Mouse (Mus musculus): Measurements from ENCODE around the gene Ttc29.

GRCm38 (mm10) chr8:78289374-78289971 is 76.4 kb downstream of the Ttc29 start:
- no peak for TF ChIP-seq CTCF (conservative IDR thresholded peaks at IDR 0.05; ENCODE audit: low read length)
- TF ChIP-seq NANOG (IDR thresholded peaks at IDR 0.05; ENCODE audit: borderline replicate concordance, low read length), result no peak

All from E14TG2a.4 (cell line).